Mouse (Mus musculus): ENCODE measurements around the gene Tnni1. TPM values are rescaled to one million over a fixed set of nuclear protein-coding genes. Genes with fewer than 3 reads are reported as not detected.
A peak's percentile ranks its signal among the peaks of the same experiment; 100 is the strongest.

Tnni1 gene
- polyA plus RNA-seq, 1 experiment from 2014 or later = 3,602 TPM

DNA sequence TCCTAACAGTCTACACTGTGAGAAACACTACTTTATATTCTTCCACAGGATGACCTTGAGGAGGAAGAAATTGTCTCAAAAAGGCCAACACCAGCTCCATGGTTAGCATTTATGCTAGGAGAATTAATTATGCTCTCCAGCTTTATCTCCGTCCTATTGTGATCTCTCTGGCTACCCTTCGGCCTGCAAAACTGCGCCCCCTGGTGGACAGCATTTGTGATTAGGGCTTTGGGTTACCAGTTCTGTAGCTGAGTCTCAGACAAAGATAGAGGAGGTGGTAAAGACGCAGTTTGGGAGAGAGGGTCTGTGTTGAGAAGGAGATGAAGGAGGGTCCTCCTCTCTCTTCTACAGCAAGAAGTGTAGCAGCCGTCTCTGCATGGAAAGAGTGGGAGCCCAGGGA, 10.6 kb downstream of the Tnni1 start:
- Histone ChIP-seq H3K9ac (no peak overlapping the region), H3K4me1 (peaks cover 57% of the 10 kb centered on the region), H3K4me2 (no peak overlapping the region), H3K27me3 (replicated peaks) (no peaks in the 10 kb centered on the region; the same call in 1 of the 2 replicates), H3K36me3 (no peaks in the 10 kb centered on the region), H3K27ac (replicated peaks) (0 out of 2 replicates have a peak overlapping the region, but pooled peaks have one; percentile 0), H3K4me3 (no peak overlapping the region), H3K9me3 (no peaks in the 10 kb centered on the region)
- no peak for ATAC-seq (ENCODE audit: extremely low read depth, insufficient number of reproducible peaks, low FRiP score, low TSS enrichment)
- 9% methylated on average over 5 of the region's 5 CpGs for WGBS

DNA sequence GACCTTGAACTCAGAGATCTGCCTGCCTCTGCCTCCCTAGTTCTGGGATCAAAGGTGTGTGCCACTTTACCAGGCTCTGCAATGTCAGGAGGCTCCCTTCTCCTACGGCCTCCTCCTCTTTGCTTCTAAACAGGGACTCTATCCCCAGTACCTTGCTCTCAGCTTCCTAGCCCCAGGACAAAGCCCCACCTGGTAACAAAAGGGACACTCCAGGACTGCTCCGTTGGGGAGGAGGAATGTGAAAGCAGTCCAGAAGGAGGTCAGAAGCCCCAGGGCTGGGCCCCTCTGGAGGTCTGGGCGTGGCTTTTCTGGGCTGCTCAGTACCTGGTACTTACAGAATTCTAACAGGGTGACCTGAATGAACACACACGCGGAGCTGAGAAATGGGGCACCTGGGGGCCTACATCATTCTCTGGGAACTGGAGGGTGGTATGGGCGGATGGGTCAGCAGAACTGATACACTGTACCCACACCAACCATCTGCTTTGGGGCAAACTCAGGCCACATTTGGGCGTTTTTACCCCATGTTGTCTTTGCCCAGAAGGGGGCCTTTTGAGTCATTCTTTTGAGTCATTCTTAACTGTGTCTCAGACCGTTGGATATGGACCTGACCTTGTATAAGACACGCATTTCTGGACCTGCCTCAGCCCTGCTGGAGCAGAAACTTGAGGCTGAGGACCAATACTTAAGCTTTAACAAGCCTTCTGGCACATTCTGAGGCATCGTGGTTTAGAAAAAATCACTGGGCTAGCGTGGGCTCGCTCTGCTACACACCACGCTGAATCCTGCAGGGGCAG, 13.1 kb downstream of the Tnni1 start:
- Histone ChIP-seq H3K4me2 (no peak overlapping the region), H3K9ac (peak overlapping the region; percentile 74), H3K9me3 (no peaks in the 10 kb centered on the region), H3K27me3 (replicated peaks) (no peaks in the 10 kb centered on the region; the same call in 1 of the 2 replicates), H3K4me3 (no peak overlapping the region), H3K36me3 (no peaks in the 10 kb centered on the region), H3K27ac (replicated peaks) (no peak overlapping the region), H3K4me1 (peaks cover 82% of the 10 kb centered on the region)
- WGBS = 68% methylated on average over 13 of the region's 13 CpGs
- no peak for ATAC-seq (ENCODE audit: extremely low read depth, insufficient number of reproducible peaks, low FRiP score, low TSS enrichment)

GRCm38 (mm10) chr1:135793370-135794215, 14.4 kb downstream of the Tnni1 start:
- H3K9ac ChIP-seq = peak overlapping the region; percentile 74
- H3K4me3 ChIP-seq = peak overlapping the region; percentile 44
- H3K4me2 ChIP-seq = peak overlapping the region; percentile 74
- no peaks in the 10 kb centered on the region for H3K36me3 ChIP-seq
- peaks cover 84% of the 10 kb centered on the region for H3K4me1 ChIP-seq
- peak overlapping the region; percentile 91 for H3K27ac ChIP-seq (replicated peaks)
- ATAC-seq (ENCODE audit: extremely low read depth, insufficient number of reproducible peaks, low FRiP score, low TSS enrichment) = no peak
- 9% methylated on average over 27 of the region's 27 CpGs for WGBS
- H3K9me3 ChIP-seq = no peaks in the 10 kb centered on the region
- no peaks in the 10 kb centered on the region; the same call in 1 of the 2 replicates for H3K27me3 ChIP-seq (replicated peaks)

- Histone ChIP-seq H3K4me1 (peaks cover 87% of the 10 kb centered on the region), H3K27me3 (replicated peaks) (no peaks in the 10 kb centered on the region; the same call in 1 of the 2 replicates), H3K9me3 (no peaks in the 10 kb centered on the region), H3K4me3 (peak overlapping the region; percentile 44), H3K27ac (replicated peaks) (peak overlapping the region; percentile 91), H3K36me3 (no peaks in the 10 kb centered on the region), H3K4me2 (peak overlapping the region; percentile 74), H3K9ac (peak overlapping the region; percentile 74)
- peak; percentile 33; the same call in 1 of the 2 replicates for ATAC-seq (ENCODE audit: extremely low read depth, insufficient number of reproducible peaks, low FRiP score, low TSS enrichment)
- WGBS = 7% methylated on average over 20 of the region's 20 CpGs
These were observed 15.2 kb downstream of the Tnni1 start for GRCm38 (mm10) chr1:135794216-135795134.

DNA sequence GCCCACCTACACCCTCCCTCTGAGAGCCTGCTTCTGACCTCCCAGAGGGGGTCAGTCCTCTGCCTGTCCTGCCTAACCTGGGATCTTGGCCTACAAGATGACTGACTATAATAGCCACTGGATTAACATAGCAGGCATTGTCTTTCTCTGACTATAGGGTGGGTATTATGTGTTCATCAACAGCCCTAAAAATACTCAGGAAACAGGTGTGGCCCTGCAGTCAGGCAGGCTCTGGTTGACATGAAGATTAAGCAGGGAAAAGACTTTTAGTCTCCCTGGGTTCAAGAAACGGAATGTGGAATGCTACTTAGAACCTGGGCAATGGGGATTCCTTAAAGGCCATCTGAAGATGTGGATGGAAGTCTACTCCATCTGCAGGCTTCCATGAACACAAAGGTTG, 19.3 kb downstream of the Tnni1 start:
- 60% methylated on average over 1 of the region's 1 CpGs for WGBS
- Histone ChIP-seq H3K9me3 (no peaks in the 10 kb centered on the region), H3K36me3 (peaks cover 17% of the 10 kb centered on the region), H3K27me3 (replicated peaks) (no peaks in the 10 kb centered on the region), H3K4me1 (peaks cover 94% of the 10 kb centered on the region), H3K4me3 (peak overlapping the region; percentile 67; the same call in 1 of the 2 replicates), H3K4me2 (peak overlapping the region; percentile 78), H3K27ac (replicated peaks) (peak overlapping the region; percentile 99), H3K9ac (peak overlapping the region; percentile 93)
- no peak for ATAC-seq (ENCODE audit: extremely low read depth, insufficient number of reproducible peaks, low FRiP score, low TSS enrichment)

DNA sequence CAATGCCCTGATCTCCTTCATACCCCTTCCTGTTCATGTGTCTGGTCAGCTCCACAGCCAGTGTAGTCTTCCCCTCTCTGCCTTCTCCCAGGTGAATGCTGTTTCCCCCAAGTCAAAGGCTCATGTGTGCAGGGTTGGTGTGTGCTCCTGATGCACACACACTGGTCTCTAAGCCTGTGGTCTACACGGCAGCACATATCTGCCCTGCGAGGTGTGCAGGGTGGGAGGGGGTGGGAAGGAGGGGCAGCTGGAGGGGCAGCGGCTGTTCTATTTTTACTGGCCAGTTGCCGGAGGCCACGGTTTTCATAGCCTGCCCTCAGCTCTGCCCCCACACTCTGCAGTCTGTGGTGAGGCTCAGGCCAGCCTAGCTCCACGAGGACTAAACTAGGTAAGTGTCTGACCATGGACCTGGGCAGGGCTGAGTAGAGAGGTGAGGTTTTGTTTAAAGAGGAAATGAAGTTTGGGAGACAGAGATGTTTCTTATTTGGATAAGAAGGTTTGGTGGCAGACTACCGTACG, 19.9 kb downstream of the Tnni1 start:
- Histone ChIP-seq H3K36me3 (peaks cover 24% of the 10 kb centered on the region), H3K4me2 (peak overlapping the region; percentile 78), H3K27me3 (replicated peaks) (no peaks in the 10 kb centered on the region), H3K4me1 (peaks cover 94% of the 10 kb centered on the region), H3K9ac (peak overlapping the region; percentile 93), H3K27ac (replicated peaks) (peak overlapping the region; percentile 99), H3K9me3 (no peaks in the 10 kb centered on the region), H3K4me3 (peak overlapping the region; percentile 67)
- 6% methylated on average over 8 of the region's 8 CpGs for WGBS
- ATAC-seq (ENCODE audit: extremely low read depth, insufficient number of reproducible peaks, low FRiP score, low TSS enrichment) = no peak

- peak; percentile 87 for ATAC-seq (ENCODE audit: extremely low read depth, insufficient number of reproducible peaks, low FRiP score, low TSS enrichment)
- peak overlapping the region; percentile 99 for H3K27ac ChIP-seq (replicated peaks)
- peaks cover 94% of the 10 kb centered on the region for H3K4me1 ChIP-seq
- WGBS = 6% methylated on average over 8 of the region's 8 CpGs
- H3K4me2 ChIP-seq = peak overlapping the region; percentile 78
- H3K9me3 ChIP-seq = no peaks in the 10 kb centered on the region
- peak overlapping the region; percentile 67 for H3K4me3 ChIP-seq
- H3K27me3 ChIP-seq (replicated peaks) = no peaks in the 10 kb centered on the region
- peak overlapping the region; percentile 93 for H3K9ac ChIP-seq
- peaks cover 36% of the 10 kb centered on the region for H3K36me3 ChIP-seq
These were observed 21.1 kb downstream of the Tnni1 start for GRCm38 (mm10) chr1:135800192-135800950.

- peak overlapping the region; percentile 65 for H3K9ac ChIP-seq
- 40% methylated on average over 10 of the region's 10 CpGs for WGBS
- peaks cover 92% of the 10 kb centered on the region for H3K4me1 ChIP-seq
- no peak overlapping the region for H3K4me3 ChIP-seq
- no peaks in the 10 kb centered on the region for H3K9me3 ChIP-seq
- no peak for ATAC-seq (ENCODE audit: extremely low read depth, insufficient number of reproducible peaks, low FRiP score, low TSS enrichment)
- H3K27ac ChIP-seq (replicated peaks) = peak overlapping the region; percentile 61
- no peaks in the 10 kb centered on the region for H3K27me3 ChIP-seq (replicated peaks)
- H3K4me2 ChIP-seq = peak overlapping the region; percentile 21
- H3K36me3 ChIP-seq = peaks cover 90% of the 10 kb centered on the region
These were observed 28.3 kb downstream of the Tnni1 start for GRCm38 (mm10) chr1:135807546-135807945.

DNA sequence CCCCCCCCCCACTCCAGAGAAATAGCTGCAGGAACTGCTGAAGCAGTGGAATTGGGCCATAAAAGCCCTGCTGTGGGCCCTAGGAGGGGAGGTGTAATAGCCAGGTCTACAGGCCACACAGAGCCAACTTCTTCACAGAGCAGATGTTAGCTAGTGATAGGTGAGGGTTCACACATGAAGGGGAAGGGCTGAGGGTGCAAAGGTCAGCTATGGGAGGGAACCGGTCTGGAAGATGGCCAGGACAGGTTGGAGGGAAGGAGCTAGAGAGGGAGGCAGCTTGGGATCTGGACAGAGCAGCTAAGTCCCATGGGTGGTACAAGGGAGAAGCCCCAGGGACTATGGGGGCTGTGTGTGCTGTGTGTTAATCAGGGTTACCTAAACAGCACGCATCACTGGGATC, 30.9 kb downstream of the Tnni1 start:
- Histone ChIP-seq H3K4me2 (no peak overlapping the region), H3K36me3 (peaks cover 63% of the 10 kb centered on the region), H3K9ac (peak overlapping the region; percentile 40; the same call in 1 of the 2 replicates), H3K9me3 (no peaks in the 10 kb centered on the region), H3K27me3 (replicated peaks) (no peaks in the 10 kb centered on the region), H3K4me3 (no peak overlapping the region), H3K27ac (replicated peaks) (0 out of 2 replicates have a peak overlapping the region, but pooled peaks have one; percentile 8), H3K4me1 (peaks cover 82% of the 10 kb centered on the region)
- ATAC-seq (ENCODE audit: extremely low read depth, insufficient number of reproducible peaks, low FRiP score, low TSS enrichment) = no peak
- 62% methylated on average over 2 of the region's 2 CpGs for WGBS
